Mouse (Mus musculus): ENCODE measurements at regions not wholly inside any gene's neighbourhood (a gene's known extent, or its start where the extent isn't known, plus 50 kb on each side); places are given as distances from the start of the nearest gene placed in this dataset.

DNA sequence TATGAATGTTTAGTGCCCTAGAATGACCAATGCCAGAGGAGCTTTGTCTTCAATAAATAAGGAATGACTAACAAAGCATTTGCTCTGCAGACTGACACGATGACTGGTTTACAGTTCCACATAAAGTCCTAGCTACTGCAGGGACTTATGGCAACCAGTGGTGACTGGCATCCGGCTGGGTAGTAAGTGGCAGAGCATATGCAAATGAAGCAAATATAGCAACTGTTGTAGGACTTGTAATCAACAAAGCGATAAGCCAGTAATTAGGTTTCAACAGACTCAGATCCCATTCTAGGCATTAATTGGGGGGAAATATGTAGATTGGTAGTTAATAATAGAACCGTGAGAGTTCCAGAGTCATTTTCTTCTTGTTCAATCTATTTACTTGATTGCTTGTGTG, 379.2 kb upstream of the Sptlc3 start:
- in situ Hi-C loops (cut with MseI, MboI), result no loop called here

DNA sequence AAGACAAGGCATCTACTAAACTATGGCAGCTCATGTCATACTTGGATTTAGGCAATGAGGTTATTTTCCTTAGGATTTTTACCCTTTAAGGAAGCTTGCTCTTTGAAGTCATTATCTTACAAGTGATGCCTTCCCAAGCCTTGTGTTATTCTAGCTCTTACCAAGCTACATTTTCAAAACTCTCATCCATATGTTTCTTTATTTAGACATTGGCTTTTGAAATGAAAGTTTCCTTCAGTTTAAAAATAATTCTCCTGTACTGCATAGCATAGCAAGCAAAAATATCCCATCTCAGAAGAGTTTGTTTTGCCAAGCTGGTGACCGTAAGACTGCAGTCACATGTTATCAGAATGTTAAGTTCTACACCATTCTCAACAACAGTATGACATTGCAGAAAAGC, 372.8 kb upstream of the Sptlc3 start:
- in situ Hi-C loops (cut with MseI, MboI), result no loop called here

DNA sequence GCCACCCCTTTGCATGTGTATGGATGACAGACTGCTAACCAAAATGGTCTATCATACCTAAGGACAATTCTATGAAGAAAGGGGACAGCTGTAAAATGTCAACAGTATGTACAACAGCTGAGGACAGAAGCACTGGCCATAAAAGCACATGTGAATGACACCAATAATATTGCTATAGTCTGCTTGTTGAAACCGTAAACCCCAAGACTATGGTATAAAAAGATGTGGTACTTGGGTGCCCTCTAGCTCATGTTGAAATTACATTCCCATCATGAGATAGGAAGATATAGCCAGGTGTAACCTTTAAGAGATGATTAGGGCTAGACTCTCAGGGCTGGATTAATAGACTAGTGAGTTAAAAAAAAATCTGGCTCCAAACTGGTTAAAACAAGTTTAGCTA, 361.6 kb upstream of the Sptlc3 start:
- in situ Hi-C loops (cut with MseI, MboI), result no loop called here

DNA sequence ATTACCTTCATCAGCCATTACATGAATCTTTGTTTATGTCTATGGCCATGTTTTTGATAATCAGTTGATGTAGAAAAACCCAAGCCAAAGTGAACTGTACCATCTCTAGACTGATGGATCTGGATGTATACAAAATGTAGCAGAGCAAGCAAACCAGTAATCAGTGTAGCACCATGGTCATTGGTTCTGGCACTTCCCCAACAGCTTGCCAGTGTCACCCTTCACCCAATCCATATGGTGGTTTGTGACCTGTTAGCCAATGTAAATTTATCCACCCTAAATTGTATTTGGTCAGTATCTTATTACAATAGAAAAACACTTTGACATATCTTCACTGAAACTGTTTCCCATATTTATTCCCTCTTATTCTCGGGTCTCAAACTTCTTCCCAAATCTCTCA, 346.7 kb upstream of the Sptlc3 start:
- in situ Hi-C loops (cut with MseI, MboI), result no loop called here

DNA sequence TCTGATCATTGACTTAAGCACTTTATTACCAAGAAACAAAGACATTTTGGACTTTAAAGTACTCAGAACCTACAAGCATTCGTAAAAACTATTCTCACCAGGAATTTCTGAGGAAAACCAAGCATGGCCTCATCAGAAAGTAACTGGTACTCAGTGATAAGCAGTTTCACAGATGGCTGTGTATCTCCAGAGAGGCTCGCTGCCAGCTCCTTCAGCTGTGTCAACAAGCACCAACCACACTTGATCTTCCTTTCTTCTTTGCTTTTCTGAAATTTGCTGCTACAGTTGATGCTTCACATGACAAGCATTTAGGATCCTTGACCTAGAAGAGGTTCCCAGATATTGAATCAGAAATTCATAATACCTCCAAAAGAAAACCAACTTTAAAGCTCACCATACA, 314.1 kb upstream of the Sptlc3 start:
- in situ Hi-C loops (cut with MseI, MboI), result no loop called here

DNA sequence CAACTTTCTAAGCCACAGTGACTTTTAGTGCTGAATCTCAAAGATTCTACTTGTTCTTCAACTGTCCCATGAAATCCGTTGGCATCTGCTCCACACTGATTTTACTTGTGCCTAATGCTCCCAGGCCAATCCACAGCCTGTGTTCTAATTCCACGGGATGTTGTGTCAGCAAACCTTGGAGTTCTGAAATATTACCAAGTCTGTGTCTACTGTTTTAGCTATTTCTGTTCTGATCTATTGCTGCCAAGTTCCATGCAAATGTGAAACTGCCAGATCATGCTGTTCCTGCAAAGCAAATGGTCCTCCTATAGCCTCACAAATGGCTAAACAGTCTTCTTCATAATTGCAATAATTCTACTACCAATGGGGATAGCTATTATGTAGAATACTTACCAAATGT, 295.4 kb upstream of the Sptlc3 start:
- in situ Hi-C loops (cut with MseI, MboI), result no loop called here

DNA sequence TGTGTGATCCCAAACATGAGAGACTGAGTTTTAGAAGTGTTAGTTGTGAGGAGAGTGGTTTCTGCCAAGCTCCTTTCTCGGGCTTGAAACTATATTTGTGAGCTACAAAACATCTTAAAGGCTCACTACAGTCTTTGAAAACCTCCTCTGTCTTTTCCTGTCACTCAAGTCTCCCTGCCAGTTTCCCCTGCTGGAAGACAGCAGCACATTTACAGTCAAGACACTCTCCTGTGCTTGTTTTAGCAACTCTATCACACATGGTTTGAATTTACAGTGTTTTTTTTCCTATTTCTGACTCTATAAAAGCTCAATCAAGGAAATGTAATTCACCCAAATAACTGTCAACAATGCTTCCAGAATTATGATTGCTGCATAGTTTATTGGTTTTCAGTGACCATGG, 286.1 kb upstream of the Sptlc3 start:
- in situ Hi-C loops (cut with MseI, MboI), result no loop called here

DNA sequence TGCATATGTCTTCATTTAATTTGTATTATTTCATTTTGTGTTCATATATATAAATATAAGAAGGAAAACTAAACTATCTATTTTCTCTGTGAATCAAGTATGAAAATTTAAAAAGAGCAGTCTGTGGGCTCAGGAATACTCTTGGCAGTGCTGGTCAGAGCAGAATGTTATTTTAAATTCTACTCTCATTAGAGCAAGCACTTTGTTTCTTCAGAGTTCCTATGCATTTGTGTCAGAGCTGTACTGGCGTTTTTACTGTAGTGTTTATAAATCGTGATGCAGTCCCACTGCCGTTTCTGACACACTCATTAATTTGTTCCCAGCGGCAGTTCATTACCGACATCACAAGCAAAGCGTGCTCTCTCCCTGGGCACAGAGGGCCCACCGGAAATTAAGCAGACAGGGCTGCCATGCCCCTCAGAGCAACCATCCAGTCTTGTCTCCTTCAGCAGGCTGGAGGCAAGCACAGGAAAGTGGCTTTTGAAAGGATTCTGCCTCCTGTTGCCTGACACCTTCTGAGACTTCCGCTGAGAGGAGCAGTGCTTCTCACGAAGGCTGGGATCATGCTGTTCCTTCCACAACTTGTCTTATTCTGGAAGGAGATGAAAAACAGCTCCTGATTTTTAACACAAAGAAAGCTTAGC, 272.8 kb upstream of the Sptlc3 start:
- in situ Hi-C loops (cut with MseI, MboI), result no loop called here

DNA sequence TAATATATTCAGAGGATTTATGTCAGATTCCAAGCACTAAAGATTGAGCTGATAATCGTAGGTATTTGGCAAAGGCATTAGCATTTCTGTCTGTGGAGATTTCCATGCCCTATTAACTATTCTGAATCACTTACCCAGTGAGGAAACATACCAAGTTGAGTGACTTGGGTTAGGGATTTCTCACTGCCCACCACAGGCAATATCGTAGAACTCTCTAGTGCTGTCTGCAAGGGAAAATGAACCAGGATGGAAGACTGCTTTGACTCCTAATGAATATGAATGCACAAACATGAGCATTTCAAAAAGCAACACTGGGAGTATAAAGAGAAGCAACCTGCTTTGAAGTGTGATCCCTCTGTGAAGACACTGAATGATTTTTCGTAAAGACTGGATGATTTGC, 263.3 kb upstream of the Sptlc3 start:
- in situ Hi-C loops (cut with MseI, MboI), result no loop called here

DNA sequence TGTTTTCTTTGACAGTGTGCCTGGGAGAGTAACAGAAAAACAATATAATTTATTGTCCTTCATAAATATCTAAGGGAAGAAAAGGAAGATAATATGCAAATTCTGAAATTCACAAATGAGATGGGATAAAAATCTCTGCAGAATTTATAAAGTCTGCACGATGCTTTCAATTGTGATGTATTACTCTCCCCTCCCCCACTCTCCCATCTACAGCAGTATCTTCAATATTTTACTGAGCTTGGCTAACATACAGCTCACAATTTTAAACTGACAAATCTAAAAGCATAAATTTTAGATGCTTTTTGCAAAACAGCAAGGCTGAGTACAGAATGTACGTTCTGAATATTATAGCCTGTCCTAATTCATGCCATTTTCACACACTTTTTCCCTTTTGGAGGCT, 243.6 kb upstream of the Sptlc3 start:
- in situ Hi-C loops (cut with MseI, MboI), result no loop called here

DNA sequence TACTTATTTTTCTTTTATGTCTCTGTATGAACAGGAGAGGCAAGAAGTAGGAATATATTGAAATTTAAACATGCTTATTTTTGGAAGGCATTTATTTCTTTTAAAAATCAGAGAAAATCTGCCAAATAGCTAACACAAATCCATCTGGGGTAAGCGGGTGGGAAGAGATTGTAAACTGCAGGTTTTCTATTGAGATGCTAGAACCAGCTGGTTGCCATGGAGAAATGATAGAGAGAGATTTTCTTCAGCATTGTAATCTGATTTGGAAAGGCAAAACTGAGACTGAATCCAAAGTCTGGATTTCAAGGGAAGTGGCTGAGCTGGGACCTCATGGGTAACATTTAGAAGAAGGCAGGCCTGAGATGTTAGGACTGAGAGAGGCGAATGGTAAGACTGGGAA, 226.6 kb upstream of the Sptlc3 start:
- in situ Hi-C loops (cut with MseI, MboI), result no loop called here

DNA sequence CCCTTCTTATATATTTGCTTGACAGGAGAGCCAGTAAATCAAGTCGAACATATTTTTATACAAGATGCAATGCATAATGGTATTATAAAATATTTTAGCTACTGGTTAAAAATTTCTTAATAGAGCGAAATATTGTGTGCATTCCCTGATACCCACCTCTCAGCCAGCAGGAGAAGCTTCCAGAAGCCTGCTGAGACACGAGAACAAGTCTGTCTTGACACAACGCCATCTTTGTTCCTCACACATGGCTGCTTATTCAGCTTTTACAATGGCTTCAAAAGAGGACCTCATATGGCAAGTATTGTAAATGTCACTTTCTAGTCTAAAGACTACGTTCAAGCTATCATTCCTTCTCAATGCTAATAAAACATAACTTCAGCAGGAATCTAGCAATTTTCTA, 217.1 kb upstream of the Sptlc3 start:
- in situ Hi-C loops (cut with MseI, MboI), result no loop called here

DNA sequence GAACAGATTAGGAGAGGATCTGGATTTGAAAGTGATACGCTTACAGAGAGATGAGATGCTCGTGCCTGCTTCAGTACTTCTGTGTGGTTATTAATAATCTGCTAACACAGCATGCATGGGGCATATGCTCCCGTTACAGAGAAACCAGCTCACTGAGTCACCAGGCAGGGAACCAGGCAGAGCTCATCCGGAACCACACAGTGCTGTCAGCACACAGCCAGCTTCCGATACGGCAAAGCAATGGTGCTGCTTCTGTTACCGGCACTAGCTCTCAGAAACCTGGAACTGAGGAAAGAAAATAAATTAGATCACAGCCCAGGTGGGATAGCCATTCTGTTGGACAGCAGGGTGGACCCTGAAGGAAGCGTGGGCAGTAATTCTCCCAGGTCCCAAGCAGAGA, 216.1 kb upstream of the Sptlc3 start:
- in situ Hi-C loops (cut with MseI, MboI), result no loop called here

DNA sequence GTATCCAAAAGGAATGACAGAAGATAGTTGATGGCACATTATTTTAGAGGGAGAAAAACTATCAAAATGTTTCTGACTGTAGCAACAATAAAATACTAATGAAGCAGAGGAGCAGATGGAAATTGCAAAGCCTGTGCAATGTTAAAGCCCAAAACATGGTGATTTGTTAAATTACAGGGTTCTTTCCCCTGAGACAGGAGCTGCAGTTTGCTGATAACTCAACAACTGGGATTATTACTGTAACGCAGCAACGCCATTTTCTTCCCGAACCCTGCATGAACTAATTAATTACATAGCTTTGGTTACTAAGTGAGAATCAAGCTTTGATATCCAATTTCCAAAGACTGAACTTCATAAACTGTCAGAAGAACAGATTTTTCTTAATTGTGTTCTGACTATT, 212.7 kb upstream of the Sptlc3 start:
- in situ Hi-C loops (cut with MseI, MboI), result no loop called here

DNA sequence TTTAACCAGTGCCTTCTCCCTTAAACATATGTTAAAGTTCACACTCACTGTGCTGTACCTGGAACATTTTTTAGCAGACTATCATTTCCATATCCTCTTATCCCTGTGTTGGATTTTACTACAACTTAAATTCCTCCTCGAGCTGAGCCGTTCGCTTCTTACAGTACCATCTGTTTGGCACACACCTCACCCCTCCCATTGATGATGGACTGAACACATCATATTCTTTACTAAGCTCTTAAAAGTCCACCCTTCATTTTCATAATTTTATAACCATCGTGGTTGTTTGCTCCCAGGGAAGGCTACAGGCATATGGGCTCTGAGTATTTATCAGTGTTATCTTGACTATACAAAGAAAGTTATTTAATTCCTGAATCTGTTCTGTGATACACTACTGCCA, 209.4 kb upstream of the Sptlc3 start:
- in situ Hi-C loops (cut with MseI, MboI), result no loop called here

DNA sequence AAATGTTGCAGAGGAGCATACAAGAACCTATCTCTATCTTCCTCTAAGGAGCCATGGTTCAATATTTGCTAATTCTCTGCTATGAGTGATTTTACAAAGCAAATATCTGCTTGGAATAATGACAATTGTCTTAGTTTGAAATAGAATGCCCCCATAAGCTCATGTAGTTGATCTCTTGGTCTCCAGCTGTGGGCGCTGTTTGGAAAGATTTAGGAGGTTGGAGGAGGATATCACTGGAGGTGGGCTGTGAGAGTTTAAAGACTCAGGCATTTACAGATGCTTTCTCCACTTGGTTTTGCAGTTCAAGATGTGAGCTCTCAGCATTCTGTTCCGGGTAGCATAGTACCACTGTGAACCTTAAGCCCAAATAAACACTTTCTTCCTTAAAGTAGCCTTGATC, 207.3 kb upstream of the Sptlc3 start:
- in situ Hi-C loops (cut with MseI, MboI), result no loop called here

DNA sequence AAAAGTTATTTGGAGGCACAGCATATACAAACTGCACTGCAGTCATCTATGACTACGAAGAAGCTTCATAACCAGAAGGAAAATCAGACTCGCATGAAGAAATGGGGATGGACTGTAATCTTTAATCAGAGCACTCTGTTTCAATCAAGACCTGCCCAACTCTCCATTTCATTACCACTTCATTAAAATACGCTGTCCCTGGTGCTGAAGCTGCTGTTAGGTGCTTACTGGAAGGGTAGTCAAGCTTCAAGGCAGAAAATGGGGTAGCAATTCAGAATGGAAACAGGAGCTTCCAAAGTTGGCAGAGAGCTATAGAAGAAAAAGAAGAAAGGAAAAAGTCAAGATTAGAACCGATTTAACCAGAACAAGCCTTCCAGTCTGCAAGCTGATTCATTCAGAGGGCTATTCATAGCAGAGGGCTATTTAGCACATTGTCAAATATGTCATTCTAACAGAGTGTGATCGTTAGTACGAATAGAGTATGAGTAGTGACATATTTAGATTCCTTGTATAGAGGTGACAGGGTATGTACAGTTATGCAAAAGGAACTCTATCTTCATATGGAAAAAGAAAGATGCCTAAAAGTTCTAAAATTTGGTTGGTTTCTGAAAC, 195.1 kb upstream of the Sptlc3 start:
- in situ Hi-C loops (cut with MseI, MboI), result no loop called here

DNA sequence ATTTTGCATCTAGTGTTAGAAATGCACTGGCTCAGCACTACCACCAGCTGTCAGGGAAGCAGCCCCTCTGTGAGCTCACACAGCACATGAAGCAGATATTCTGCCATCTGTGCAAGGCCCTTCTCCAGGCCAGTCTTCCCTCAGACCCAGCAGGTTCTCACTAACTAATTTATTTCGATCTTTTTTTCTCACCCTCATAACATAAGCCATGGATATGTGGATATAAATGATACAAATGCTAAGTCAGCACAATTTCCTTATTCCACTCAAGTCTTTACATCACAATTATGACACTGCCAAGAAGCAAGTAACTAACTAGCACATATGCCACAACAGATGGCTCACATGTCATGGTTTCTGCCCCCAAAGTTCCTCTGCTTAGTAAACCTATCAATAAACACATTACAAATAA, 182.3 kb upstream of the Sptlc3 start:
- in situ Hi-C loops (cut with MseI, MboI), result no loop called here

DNA sequence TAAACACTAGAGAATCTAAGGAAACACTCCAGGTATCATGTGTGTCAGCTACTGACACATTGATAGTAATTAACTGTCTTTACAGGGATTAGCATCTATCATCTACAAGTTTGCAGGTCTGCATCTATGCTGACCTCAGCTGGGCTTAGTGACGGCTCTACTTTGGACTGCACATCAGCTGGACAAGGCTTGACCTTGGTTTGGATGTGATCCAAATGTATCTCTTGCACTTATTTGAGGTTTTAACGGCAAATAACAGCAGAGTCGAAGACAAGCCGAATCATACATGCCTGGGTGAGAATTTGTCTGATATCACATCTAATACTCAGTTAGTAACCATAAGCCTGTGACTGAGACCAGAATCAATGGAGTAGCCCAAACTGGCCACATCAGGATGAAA, 181.7 kb upstream of the Sptlc3 start:
- in situ Hi-C loops (cut with MseI, MboI), result no loop called here

DNA sequence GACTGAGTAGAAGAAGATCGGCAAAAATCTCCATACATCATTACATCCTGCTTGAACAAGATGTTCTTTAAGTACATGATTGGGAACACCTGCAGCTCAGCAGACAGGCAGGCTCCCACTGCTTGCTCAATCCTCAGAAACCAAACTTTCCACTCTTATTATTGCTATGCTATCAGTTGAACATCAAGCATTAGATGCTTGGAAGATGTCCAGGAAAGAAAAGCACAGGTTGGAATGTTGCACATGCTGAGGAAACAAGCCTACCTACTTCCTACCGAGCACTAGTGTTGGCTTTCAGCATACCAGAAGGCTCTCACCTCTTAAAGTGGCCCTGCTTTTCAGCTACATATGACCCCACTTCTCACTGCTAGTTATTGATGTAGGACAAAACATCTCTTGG, 171.2 kb upstream of the Sptlc3 start:
- in situ Hi-C loops (cut with MseI, MboI), result no loop called here

DNA sequence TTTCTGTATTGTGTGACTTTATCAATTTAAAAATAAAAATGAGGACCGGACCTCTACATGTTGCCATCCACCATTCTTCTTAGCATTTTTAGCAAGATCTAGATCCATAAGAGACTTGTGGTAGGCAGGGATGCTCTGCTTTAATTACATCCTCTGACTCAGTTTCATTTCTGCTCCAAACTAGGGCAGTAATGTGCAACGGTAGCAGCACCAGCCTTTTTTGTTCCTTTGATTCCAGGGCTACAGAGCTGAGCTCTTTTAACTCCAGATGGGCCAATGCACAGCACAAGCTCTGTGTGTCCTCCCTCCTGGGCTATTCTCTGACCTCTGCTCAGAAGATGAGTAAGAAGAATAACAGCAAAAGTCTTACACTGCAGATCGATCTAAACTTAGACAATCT, 168.2 kb upstream of the Sptlc3 start:
- in situ Hi-C loops (cut with MseI, MboI), result no loop called here

DNA sequence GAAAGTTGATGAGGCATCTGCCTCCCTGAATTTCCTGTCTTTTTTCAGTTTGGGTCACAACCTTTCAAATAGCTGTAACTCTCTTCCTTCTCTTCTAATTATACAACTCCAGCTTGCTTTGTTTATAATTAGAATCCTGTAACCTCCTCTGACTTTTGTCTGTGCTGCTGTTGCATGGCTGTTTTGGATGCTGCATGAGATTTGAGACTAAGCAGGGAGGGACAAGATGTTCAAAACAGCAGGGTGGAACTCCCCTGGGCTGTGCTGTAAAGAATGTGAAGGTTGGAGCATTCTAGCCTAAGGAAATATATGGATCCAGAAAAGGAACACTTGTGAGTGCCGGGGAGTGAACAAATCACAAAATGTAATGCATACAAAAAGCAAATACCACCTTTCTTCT, 159.0 kb upstream of the Sptlc3 start:
- in situ Hi-C loops (cut with MseI, MboI), result no loop called here

DNA sequence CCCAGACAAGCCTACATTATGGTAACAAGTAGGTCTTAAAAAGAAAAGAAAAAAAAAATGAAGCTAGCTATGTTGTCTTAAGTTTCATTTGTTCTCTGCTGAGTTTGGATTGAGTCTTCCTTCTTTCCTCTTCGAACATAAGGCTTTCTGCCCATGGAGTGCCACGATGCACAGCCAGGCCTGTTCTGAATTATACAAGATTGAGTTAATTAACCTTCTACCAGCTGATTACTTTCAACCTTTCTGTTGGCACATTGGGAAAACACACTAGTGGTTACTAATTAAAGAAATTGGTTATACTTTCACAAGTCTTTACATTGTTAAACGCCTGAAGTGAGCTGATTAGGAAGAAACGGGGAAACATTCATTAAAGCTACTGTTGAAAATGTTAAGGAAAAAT, 155.5 kb upstream of the Sptlc3 start:
- in situ Hi-C loops (cut with MseI, MboI), result no loop called here

Measured in mouse trophoblast stem cell (cell line).